ENCODE assay signal across 9 mouse cellular contexts in the genomic region with DNA sequence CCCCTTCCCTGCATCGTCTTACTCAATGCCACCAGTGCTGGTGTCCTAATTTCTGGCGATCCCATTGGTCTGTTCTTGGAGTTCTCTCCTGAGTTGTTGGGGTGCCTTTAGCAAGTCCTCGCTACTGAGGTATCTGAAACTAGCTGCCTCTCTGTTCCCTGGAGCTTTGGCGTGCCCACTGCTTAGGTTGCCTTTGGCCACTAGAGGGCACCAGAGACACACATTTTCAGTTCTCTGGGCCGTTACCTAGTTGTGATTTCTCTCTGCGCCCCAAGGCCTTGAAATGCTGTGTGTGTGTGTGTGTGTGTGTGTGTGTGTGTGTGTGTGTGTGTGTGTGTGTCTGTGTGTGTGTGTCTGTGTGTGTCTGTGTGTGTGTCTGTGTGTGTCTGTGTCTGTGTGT.
A peak's percentile ranks its signal among the peaks of the same experiment; 100 is the strongest.
DNase-seq lines count a peak whose midpoint lies in the region; ATAC-seq and TF ChIP-seq lines count a peak whose summit lies in the region.
"Had no signal": no experiment of that assay in that cellular context is flagged by ENCODE, and none has a peak within 500 bp of the region (broad histone marks: within the 10 kb centered on the region; RNA-seq: fewer than 3 reads in every experiment).

No protein-coding gene starts in this region.

- H3K4me2 ChIP-seq in hindbrain, embryonic 14.5 days (replicated peaks) = no peak overlapping the region
- H3K4me2 ChIP-seq in hindbrain, embryonic 16.5 days (ENCODE audit: low read length) = no peak overlapping the region
- H3K4me2 ChIP-seq: embryonic facial prominence, embryonic 12.5 days had no signal

- no peak overlapping the region for H3K4me3 ChIP-seq in hindbrain, embryonic 14.5 days (replicated peaks; ENCODE audit: low read length)
- no peak overlapping the region for H3K4me3 ChIP-seq in hindbrain, embryonic 16.5 days (ENCODE audit: low read length)
- H3K4me3 ChIP-seq in layer of hippocampus, adult 2 months = no peak overlapping the region
- no peak overlapping the region for H3K4me3 ChIP-seq in small intestine, adult 2 months (ENCODE audit: low read depth, low read length)
- H3K4me3 ChIP-seq: embryonic facial prominence, embryonic 12.5 days had no signal

- 6% methylated on average over 6 of the region's 6 CpGs for WGBS in hindbrain, embryonic 14.5 days
- 2% methylated on average over 6 of the region's 6 CpGs for WGBS in hindbrain, embryonic 16.5 days
- WGBS in small intestine, adult 2 months = 2% methylated on average over 6 of the region's 6 CpGs

- 0 out of 2 replicates have a peak, but pooled peaks cover 6% of the 10 kb centered on the region for H3K27me3 ChIP-seq in hindbrain, embryonic 14.5 days (ENCODE audit: control insufficient read depth, insufficient read depth, low read length)
- no peaks in the 10 kb centered on the region for H3K27me3 ChIP-seq in hindbrain, embryonic 16.5 days (replicated peaks; ENCODE audit: control insufficient read depth, insufficient read depth, low read length)
- H3K27me3 ChIP-seq in small intestine, adult 2 months (ENCODE audit: control insufficient read depth, insufficient read depth, low read length) = no peaks in the 10 kb centered on the region
- H3K27me3 ChIP-seq: embryonic facial prominence, embryonic 12.5 days had no signal

- TF ChIP-seq CTCF in layer of hippocampus, adult 2 months (conservative IDR thresholded peaks at IDR 0.05) = peak; percentile 79
- TF ChIP-seq CTCF in small intestine, adult 2 months (IDR thresholded peaks at IDR 0.05; ENCODE audit: extremely low read depth, insufficient read length, insufficient replicate concordance, low read depth, low read length) = peak; percentile 77; the same call in 1 of the 2 replicates

- no peaks in the 10 kb centered on the region for H3K9me3 ChIP-seq in hindbrain, embryonic 14.5 days (ENCODE audit: control insufficient read depth, low read length)
- H3K9me3 ChIP-seq in hindbrain, embryonic 16.5 days (ENCODE audit: control insufficient read depth, low read length) = no peaks in the 10 kb centered on the region
- H3K9me3 ChIP-seq: embryonic facial prominence, embryonic 12.5 days had no signal

- DNase-seq in hindbrain, embryonic 14.5 days (ENCODE audit: low spot score) = peak; percentile 91
- DNase-seq in adipocyte (ENCODE audit: low spot score) = peak; percentile 88
- peak; percentile 39 for DNase-seq in heart, adult 8-10 months (ENCODE audit: low spot score)
- peak; percentile 18 to 66 for DNase-seq in layer of hippocampus, adult 2 months (ENCODE audit: low spot score in 2 of 2)
- DNase-seq in lung, postnatal 25 days (ENCODE audit: low spot score) = peak; percentile 23

- no peaks in the 10 kb centered on the region for H3K4me1 ChIP-seq in hindbrain, embryonic 14.5 days (replicated peaks; ENCODE audit: control insufficient read depth, insufficient read depth, low read length)
- no peaks in the 10 kb centered on the region for H3K4me1 ChIP-seq in hindbrain, embryonic 16.5 days (ENCODE audit: control insufficient read depth, insufficient read depth, low read depth, low read length)
- no peaks in the 10 kb centered on the region for H3K4me1 ChIP-seq in small intestine, adult 2 months (ENCODE audit: control insufficient read depth, insufficient read depth, insufficient read length, low read length)
- H3K4me1 ChIP-seq: embryonic facial prominence, embryonic 12.5 days had no signal

- no peak for ATAC-seq in hindbrain, embryonic 14.5 days (ENCODE audit: low FRiP score)
- ATAC-seq in hindbrain, embryonic 16.5 days = no peak
- ATAC-seq in common myeloid progenitor, adult 5-6 weeks (replicated peaks; ENCODE audit: low read depth, poor library complexity, severe bottlenecking) = peak; percentile 89

- H3K27ac ChIP-seq in hindbrain, embryonic 14.5 days = no peak overlapping the region
- H3K27ac ChIP-seq in hindbrain, embryonic 16.5 days (ENCODE audit: low read depth, low read length) = no peak overlapping the region
- H3K27ac ChIP-seq in layer of hippocampus, adult 2 months = no peak overlapping the region
- H3K27ac ChIP-seq in small intestine, adult 2 months (ENCODE audit: insufficient read depth, low read depth, low read length) = no peak overlapping the region
- H3K27ac ChIP-seq: embryonic facial prominence, embryonic 12.5 days had no signal

- no peaks in the 10 kb centered on the region for H3K36me3 ChIP-seq in hindbrain, embryonic 14.5 days (replicated peaks; ENCODE audit: control insufficient read depth, insufficient read depth)
- H3K36me3 ChIP-seq in hindbrain, embryonic 16.5 days (ENCODE audit: control insufficient read depth, insufficient read depth, low read length) = no peaks in the 10 kb centered on the region
- no peaks in the 10 kb centered on the region for H3K36me3 ChIP-seq in small intestine, adult 2 months (ENCODE audit: control insufficient read depth, insufficient read depth, low read length)
- H3K36me3 ChIP-seq: embryonic facial prominence, embryonic 12.5 days had no signal

- TF ChIP-seq POLR2A in small intestine, adult 2 months (IDR thresholded peaks at IDR 0.05; ENCODE audit: low read depth, low read length) = no peak

- H3K9ac ChIP-seq in hindbrain, embryonic 14.5 days = no peak overlapping the region
- H3K9ac ChIP-seq in hindbrain, embryonic 16.5 days (ENCODE audit: low read depth, low read length) = no peak overlapping the region
- H3K9ac ChIP-seq: embryonic facial prominence, embryonic 12.5 days had no signal

Comparison
In these comparisons a context has a peak if more than half of its experiments do, and no peak if none do; other contexts are left out.
1. DNase-seq: peak in every context shown above with its lines; median percentile 91 in hindbrain, embryonic 14.5 days; 88 in adipocyte; 42 in layer of hippocampus, adult 2 months; 39 in heart, adult 8-10 months; 23 in lung, postnatal 25 days.